Mouse (Mus musculus) neural tube, embryonic 14.5 days (tissue): ENCODE measurements around the gene 9930021J03Rik. TPM values are rescaled to one million over a fixed set of nuclear protein-coding genes. Genes with fewer than 3 reads are reported as not detected.

ENCODE experiments used
- ATAC-seq: fragments of 200-750 bp; cut with Nextera tagmentation; 2 replicates; pipeline ENCODE4 v1.8.0; 2017; ENCODE audit warnings: low read depth, mild to moderate bottlenecking, moderate TSS enrichment, moderate library complexity
- H3K27ac ChIP-seq: fragments of 300-500 bp; sonication (generic); 2 replicates; pipeline ENCODE4 v1.5.1; 2014; ENCODE audit warnings: low read depth, mild to moderate bottlenecking, control low read depth, low read length, moderate library complexity, mixed read lengths
- H3K27me3 ChIP-seq: fragments of 300-500 bp; sonication (generic); 2 replicates; pipeline ENCODE4 v1.6.1; 2014; ENCODE audit warnings: low read length; ENCODE audit not compliant: control insufficient read depth, insufficient read depth
- H3K36me3 ChIP-seq: fragments of 300-500 bp; sonication (generic); 2 replicates; pipeline ENCODE4 v1.6.1; 2014; ENCODE audit warnings: low read length, mixed read lengths; ENCODE audit not compliant: control insufficient read depth, insufficient read depth
- H3K4me1 ChIP-seq: fragments of 300-500 bp; sonication (generic); 2 replicates; pipeline ENCODE4 v1.6.1; 2014; ENCODE audit warnings: low read length; ENCODE audit not compliant: control insufficient read depth, insufficient read depth
- H3K4me2 ChIP-seq: fragments of 300-500 bp; sonication (generic); 2 replicates; pipeline ENCODE4 v1.6.1; 2014; ENCODE audit warnings: mild to moderate bottlenecking, low read depth, low read length, control low read depth
- H3K4me3 ChIP-seq: fragments of 300-500 bp; sonication (generic); 2 replicates; pipeline ENCODE4 v1.5.1; 2014; ENCODE audit warnings: low read depth, low read length, control low read depth, mixed read lengths
- H3K9ac ChIP-seq: fragments of 300-500 bp; sonication (generic); replicated peaks from 2 replicates; pipeline ENCODE4 v1.6.1; 2014; ENCODE audit warnings: low read depth, mild to moderate bottlenecking, control low read depth, low read length, mixed read lengths
- H3K9me3 ChIP-seq: fragments of 300-500 bp; sonication (generic); 2 replicates; pipeline ENCODE4 v1.6.1; 2016; ENCODE audit warnings: low read length; ENCODE audit not compliant: control insufficient read depth
- WGBS: fragments of 180-500 bp; shearing (Covaris S2); extraction: QIAGEN DNeasy Blood & Tissue Kit; methylation state at CpG from one replicate; pipeline ENCODE4 v1.1.7; 2014; 5-methylcytosine and 5-hydroxymethylcytosine counted together
- polyA plus RNA-seq: library from polyadenylated mRNA; unstranded; fragments of >200 nt; fragmentation: Nextera tagmentation; extraction: Ambion mirVana; gene quantifications from 2 replicates; pipeline ENCODE4 v1.2.1, GENCODE M21; 2014

The 9930021J03Rik gene
- 10.9 and 12.1 TPM in 2 replicates for polyA plus RNA-seq

DNA sequence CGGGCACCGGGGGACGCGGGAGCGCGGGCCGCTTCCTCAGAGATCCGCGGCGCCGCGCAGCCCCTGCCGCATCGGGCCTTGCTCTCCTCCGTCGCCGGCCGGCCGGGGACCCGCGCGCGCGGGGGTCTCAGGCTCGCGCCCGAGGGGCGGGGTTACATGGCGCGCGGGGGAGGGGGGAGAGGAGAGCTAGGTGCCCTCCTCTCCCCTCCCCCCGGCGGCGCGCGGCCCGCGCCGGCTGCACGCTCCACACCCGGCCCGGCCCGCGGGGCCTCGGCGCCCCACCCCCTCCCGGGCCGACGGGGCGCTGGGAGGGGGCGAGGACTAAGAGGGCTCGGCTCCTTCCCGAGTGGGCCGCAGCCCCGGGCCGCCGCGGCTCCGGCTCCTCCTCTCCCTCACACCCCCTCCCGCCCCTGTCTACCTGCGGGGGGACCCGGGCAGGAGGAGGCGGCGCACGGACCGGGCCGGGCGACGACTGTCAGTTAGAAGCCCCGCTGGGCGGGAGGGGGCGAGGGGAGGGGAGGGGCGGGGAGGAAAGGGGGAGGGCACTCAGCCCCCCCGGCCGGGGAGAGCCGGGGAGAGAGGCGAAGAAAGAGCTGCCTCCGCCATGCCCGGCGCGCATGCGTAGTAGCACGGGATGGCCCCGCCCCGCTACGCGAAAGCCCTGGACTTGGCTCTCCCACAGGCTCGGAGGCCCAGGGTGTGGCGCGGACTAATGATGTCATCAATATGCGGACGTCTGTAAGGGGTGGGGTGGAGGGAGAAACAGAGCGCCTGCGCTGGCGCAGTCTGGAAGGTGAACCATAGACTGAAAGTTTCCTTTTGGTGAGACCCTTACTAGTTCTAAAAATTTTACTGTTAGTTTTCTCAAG lies at the start of gene 9930021J03Rik:
TSS of gene 9930021J03Rik (minus strand) at position 73 of the 869 bp plus-strand sequence.
- ATAC-seq, result peak; percentile 93
- H3K27ac ChIP-seq, result peak within 1 kb of the TSS; percentile 98
- under 1% methylated on average over 35 of the region's 95 CpGs for WGBS
- peak within 1 kb of the TSS; percentile 88 for H3K9ac ChIP-seq
- H3K36me3 ChIP-seq, result peaks cover 17% of the 10 kb centered on the region
- H3K27me3 ChIP-seq, result no peaks in the 10 kb centered on the region
- H3K9me3 ChIP-seq, result no peaks in the 10 kb centered on the region
- peaks cover 25% of the 10 kb centered on the region for H3K4me1 ChIP-seq
- peak within 1 kb of the TSS; percentile 89 for H3K4me3 ChIP-seq
- peak within 1 kb of the TSS; percentile 94 for H3K4me2 ChIP-seq

DNA sequence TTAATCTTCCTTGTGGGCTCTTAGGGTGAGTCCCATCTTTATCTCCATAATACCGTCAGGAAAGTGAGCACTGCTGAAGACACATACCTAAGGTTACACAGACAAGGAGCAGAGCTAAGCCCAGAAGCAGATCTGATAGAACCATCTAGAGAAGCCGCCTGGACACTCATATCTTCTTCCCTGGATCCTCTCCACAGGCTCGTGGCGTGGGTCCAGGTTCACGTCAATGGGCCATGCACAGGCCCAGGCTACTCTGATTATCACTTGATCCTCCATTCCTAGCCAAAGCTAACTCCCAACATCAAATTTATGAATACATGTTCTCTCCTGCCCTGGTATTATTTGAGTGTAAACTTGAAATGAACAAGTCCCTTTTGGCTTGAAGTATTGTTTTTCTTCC lies 47.9 kb upstream of the 9930021J03Rik start:
- 93% methylated on average over 5 of the region's 5 CpGs for WGBS
- Histone ChIP-seq H3K27ac (no peak overlapping the region), H3K4me2 (no peak overlapping the region), H3K27me3 (no peaks in the 10 kb centered on the region), H3K4me3 (no peak overlapping the region), H3K9me3 (no peaks in the 10 kb centered on the region), H3K36me3 (no peaks in the 10 kb centered on the region), H3K4me1 (no peaks in the 10 kb centered on the region), H3K9ac (no peak overlapping the region)
- no peak for ATAC-seq

DNA sequence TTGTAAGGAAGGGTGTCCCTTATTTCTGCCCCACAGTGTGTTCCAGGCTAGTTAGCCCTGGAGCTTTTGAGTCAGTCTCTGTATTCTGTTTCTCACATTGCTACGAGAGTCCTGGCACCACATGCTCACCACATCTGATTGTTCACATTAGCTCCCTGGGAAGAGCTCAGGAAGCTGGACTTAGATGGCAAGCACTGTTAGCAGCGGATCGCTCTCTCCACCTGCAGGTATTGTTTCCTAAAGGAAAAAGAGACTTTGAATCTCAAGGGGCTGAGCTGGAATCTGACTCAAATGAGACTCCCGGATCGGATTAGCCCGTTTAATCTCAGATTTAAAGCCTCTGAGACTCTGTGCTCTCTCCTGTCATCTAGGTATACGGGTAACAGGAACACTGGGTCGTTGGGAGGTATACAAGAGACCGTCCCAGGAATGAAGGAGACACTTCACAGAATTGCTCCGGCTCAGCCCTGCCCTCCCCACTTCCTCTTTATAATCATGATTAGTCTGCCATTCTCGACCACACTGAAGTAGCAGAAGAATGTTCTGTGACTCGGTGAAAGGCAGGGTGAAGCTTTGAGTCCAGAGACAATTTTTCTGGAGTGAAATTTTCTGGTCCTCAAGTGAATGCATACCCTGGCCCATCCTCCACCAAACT lies 45.4 kb upstream of the 9930021J03Rik start:
- no peaks in the 10 kb centered on the region for H3K27me3 ChIP-seq
- 65% methylated on average over 12 of the region's 12 CpGs for WGBS
- H3K9ac ChIP-seq, result no peak overlapping the region
- H3K27ac ChIP-seq, result no peak overlapping the region
- no peaks in the 10 kb centered on the region for H3K36me3 ChIP-seq
- no peak overlapping the region for H3K4me3 ChIP-seq
- no peak overlapping the region for H3K4me2 ChIP-seq
- no peaks in the 10 kb centered on the region for H3K4me1 ChIP-seq
- no peak for ATAC-seq
- no peaks in the 10 kb centered on the region for H3K9me3 ChIP-seq

DNA sequence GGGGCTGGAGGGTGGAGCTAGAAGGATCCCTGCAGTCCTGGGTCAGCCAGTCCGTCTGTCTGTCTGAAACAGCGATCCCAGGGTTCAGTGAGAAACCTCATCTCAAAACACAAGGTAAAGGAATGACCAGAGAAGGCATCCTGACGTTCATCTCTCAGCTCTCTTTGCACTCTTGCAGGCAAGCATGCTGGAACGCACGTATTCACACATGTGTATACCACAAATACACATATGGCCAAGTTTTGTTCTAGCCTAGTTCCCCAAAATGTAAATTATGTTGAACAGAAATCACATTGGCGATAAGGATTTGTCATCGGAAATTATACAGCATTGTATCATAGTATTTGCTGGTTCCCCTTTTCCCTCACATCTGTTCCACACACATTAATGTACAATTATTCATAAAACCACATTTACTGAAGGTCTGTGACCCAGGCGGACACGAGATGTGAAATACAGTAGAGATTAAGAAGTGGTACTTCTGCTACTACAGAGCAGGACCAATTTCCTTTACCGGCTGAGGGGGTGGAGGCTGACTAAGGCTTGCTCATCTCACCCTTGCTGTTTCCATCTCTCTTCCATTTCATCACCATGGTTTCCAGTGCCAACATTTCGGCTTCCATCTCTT lies 44.2 kb upstream of the 9930021J03Rik start:
- H3K36me3 ChIP-seq, result no peaks in the 10 kb centered on the region
- ATAC-seq, result no peak
- no peak overlapping the region for H3K4me2 ChIP-seq

DNA sequence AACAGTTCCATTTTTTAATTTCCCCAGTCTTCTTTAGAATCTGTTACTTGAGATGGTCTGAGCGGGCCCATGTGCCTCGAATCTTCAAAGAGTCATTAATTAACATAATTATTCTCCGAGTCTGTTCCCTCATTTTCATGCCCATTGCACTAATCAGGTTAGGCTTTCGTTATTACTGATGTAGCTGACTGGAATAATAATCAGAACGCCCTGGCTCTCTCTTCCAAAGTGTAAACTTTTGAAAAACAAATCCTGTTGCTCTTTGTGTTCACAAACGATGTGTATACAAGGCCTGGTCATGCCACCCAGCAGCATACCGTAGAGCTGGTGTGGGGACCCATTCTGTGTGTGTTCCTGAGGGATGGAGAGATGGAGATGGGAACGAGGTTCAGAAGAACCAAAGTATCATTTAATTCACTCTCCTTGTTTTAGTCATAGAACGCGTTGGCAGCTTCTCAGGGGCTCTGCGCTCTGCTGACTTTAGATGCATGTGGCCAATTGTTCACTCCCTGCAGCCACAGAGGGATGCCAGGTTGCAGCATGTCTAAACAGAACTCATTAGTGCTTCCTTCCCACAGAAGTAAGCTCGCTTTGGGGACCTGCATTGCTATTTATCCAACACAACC lies 38.4 kb upstream of the 9930021J03Rik start:
- H3K27ac ChIP-seq, result no peak overlapping the region; the same call in 1 of the 2 replicates
- no peak overlapping the region for H3K9ac ChIP-seq
- peaks cover 13% of the 10 kb centered on the region for H3K4me1 ChIP-seq
- H3K9me3 ChIP-seq, result no peaks in the 10 kb centered on the region
- WGBS, result 32% methylated on average over 12 of the region's 12 CpGs
- H3K27me3 ChIP-seq, result no peaks in the 10 kb centered on the region
- no peaks in the 10 kb centered on the region for H3K36me3 ChIP-seq
- no peak overlapping the region for H3K4me3 ChIP-seq
- peak; percentile 71; the same call in 1 of the 2 replicates for ATAC-seq
- no peak overlapping the region for H3K4me2 ChIP-seq

More for the DNA sequence above, 44.2 kb upstream of the 9930021J03Rik start:
- no peak overlapping the region for H3K27ac ChIP-seq
- H3K27me3 ChIP-seq, result no peaks in the 10 kb centered on the region
- no peaks in the 10 kb centered on the region for H3K9me3 ChIP-seq
- H3K9ac ChIP-seq, result no peak overlapping the region
- no peak overlapping the region for H3K4me3 ChIP-seq
- WGBS, result 81% methylated on average over 11 of the region's 11 CpGs
- H3K4me1 ChIP-seq, result peaks cover 2% of the 10 kb centered on the region; the same call in 1 of the 2 replicates

DNA sequence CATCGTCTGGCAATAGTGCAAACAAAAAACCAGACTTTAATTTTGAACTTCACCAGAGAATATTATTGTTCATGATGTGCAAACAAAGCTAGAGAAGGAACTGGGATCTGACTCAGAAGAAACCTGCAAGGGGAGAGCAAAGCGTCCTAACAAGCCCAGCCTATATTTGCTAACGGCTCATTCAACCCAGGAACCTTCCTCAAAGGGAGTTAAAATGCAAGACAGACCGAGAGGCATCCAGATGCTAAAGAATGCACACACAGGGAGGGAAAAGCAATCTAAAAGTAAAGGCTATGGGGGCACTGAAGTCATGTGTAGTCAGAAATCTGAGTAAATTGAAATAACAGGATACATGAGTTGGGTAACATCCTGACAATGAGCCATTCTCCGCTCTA lies 37.8 kb upstream of the 9930021J03Rik start:
- H3K4me3 ChIP-seq, result no peak overlapping the region
- no peak overlapping the region for H3K9ac ChIP-seq
- no peak overlapping the region for H3K27ac ChIP-seq
- no peaks in the 10 kb centered on the region for H3K36me3 ChIP-seq
- 29% methylated on average over 5 of the region's 5 CpGs for WGBS
- H3K9me3 ChIP-seq, result no peaks in the 10 kb centered on the region
- 0 out of 2 replicates have a peak, but pooled peaks have one; percentile 14 for ATAC-seq
- peaks cover 13% of the 10 kb centered on the region for H3K4me1 ChIP-seq
- no peaks in the 10 kb centered on the region for H3K27me3 ChIP-seq
- H3K4me2 ChIP-seq, result no peak overlapping the region

DNA sequence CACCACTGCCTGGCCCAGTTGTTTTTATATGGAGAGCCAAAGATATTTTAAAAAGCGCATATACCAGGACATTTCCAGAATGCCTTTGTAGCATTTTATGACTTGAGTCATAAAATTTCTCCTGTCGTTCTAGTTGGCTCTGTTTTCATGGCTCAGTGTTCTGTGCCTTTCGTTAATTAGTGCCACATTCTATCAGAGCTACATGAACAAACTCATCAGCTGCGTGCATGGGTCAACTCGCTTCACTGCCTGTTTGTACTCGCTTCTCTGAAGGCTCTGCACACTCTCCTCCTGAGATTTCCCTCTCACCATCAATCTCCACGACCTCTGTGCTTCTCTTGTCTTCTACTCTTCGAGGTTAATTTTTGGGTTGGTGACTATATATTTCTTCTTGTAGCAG lies 37.2 kb upstream of the 9930021J03Rik start:
- Histone ChIP-seq H3K9ac (no peak overlapping the region), H3K27me3 (no peaks in the 10 kb centered on the region), H3K4me2 (no peak overlapping the region), H3K4me1 (peaks cover 13% of the 10 kb centered on the region), H3K27ac (no peak overlapping the region), H3K36me3 (no peaks in the 10 kb centered on the region), H3K4me3 (no peak overlapping the region), H3K9me3 (no peaks in the 10 kb centered on the region)
- no peak for ATAC-seq
- 59% methylated on average over 8 of the region's 8 CpGs for WGBS

DNA sequence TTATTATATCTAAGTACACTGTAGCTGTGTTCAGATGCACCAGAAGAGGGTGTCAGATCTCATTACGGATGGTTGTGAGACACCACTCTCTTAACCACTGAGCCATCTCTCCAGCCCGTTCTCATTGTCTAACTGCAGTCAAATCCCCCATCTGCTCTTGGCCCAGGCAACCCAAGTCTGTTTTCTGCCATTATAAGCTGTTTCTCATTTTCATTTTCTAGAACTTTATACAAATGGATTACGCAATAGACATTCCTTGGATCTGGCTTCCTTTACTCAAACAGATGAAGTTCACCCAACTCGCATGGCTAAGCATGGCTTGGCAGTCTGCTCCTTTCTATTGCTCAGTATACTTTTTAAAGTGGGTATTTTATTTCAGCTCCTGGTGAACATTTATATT lies 34.9 kb upstream of the 9930021J03Rik start:
- H3K4me3 ChIP-seq, result no peak overlapping the region
- peaks cover 13% of the 10 kb centered on the region for H3K4me1 ChIP-seq
- no peaks in the 10 kb centered on the region for H3K27me3 ChIP-seq
- H3K9ac ChIP-seq, result no peak overlapping the region
- no peaks in the 10 kb centered on the region for H3K36me3 ChIP-seq
- no peak overlapping the region for H3K27ac ChIP-seq
- no peak overlapping the region for H3K4me2 ChIP-seq
- ATAC-seq, result no peak
- H3K9me3 ChIP-seq, result no peaks in the 10 kb centered on the region
- 95% methylated on average over 4 of the region's 4 CpGs for WGBS
